Comparison of ENCODE assay signal across 15 mouse cellular contexts in the genomic region with DNA sequence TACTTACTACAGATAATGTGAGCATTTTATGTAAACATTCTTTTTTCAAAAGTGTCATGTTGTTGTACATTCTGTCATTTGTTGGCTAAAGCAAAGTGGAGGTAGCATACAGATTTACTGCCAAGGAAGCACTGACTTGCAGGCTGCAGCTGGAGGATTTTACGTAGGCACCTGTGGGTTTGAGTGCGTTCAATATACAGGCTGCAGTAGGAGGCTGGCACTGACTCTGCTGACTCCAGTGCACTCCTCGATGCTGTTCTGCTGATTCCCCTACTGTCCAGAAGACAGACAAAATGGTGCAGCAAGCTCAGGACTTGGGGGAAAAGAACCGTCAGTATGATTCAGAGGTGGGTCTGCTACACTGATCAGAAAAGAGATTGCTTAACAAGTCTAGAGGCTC.
"Had no signal": no experiment of that assay in that cellular context is flagged by ENCODE, and none has a peak within 500 bp of the region (broad histone marks: within the 10 kb centered on the region; RNA-seq: fewer than 3 reads in every experiment).

No protein-coding gene starts in this region.

- H3K4me2 ChIP-seq: liver, embryonic 13.5 days; lung, embryonic 15.5 days; midbrain, embryonic 11.5 days; midbrain, embryonic 15.5 days; neural tube, embryonic 13.5 days had no signal

- H3K27ac ChIP-seq: limb, embryonic 10.5 days; liver, embryonic 13.5 days; lung, embryonic 15.5 days; macrophage; midbrain, embryonic 15.5 days; neural tube, embryonic 13.5 days had no signal

- H3K36me3 ChIP-seq: limb, embryonic 10.5 days; liver, embryonic 13.5 days; lung, embryonic 15.5 days; midbrain, embryonic 15.5 days; neural tube, embryonic 13.5 days had no signal

- DNase-seq: kidney, postnatal 14 days; liver, embryonic 13.5 days; liver, postnatal 0 days; lung, postnatal 14 days; thymus, postnatal 36 days had no signal

- H3K27me3 ChIP-seq: liver, embryonic 13.5 days; lung, embryonic 15.5 days; megakaryocyte, embryonic 14.5 days; midbrain, embryonic 15.5 days; neural tube, embryonic 13.5 days had no signal

- H3K4me3 ChIP-seq: limb, embryonic 10.5 days; liver, embryonic 13.5 days; lung, embryonic 15.5 days; megakaryocyte, embryonic 14.5 days; midbrain, embryonic 15.5 days; neural tube, embryonic 13.5 days had no signal

- H3K9ac ChIP-seq: liver, embryonic 13.5 days; liver, postnatal 0 days; lung, embryonic 15.5 days; midbrain, embryonic 15.5 days; neural tube, embryonic 13.5 days had no signal

- ATAC-seq: hindbrain, embryonic 16.5 days; inflammation-experienced regulatory T-cells, adult 6 months; intestine, postnatal 0 days; liver, postnatal 0 days; midbrain, embryonic 15.5 days had no signal

- H3K9me3 ChIP-seq: limb, embryonic 10.5 days; liver, embryonic 13.5 days; lung, embryonic 15.5 days; megakaryocyte, embryonic 14.5 days; midbrain, embryonic 15.5 days; neural tube, embryonic 13.5 days had no signal

- H3K4me1 ChIP-seq: limb, embryonic 10.5 days; liver, embryonic 13.5 days; lung, embryonic 15.5 days; midbrain, embryonic 15.5 days had no signal
